Mouse (Mus musculus) adrenal gland, postnatal 10 days (tissue): ENCODE data around the gene Rbms3. TPM values are rescaled to one million over a fixed set of nuclear protein-coding genes. Genes with fewer than 3 reads are reported as not detected.

Experiments used
- DNase-seq: peaks from one replicate; pipeline ENCODE4 v3.0.0; 2021; ENCODE audit warnings: mixed read lengths
- total RNA-seq, 2 experiments: library from RNA; stranded (reverse); gene quantifications; 2 replicates each; pipeline ENCODE4 v1.2.3; 2021

The Rbms3 gene
- total RNA-seq, 2 experiments from 2014 or later = 26.0 to 36.4 TPM

GRCm38 (mm10) chr9:117251521-117252368 is 378.0 kb downstream of the Rbms3 start:
- DNase-seq = peak; percentile 51

DNA sequence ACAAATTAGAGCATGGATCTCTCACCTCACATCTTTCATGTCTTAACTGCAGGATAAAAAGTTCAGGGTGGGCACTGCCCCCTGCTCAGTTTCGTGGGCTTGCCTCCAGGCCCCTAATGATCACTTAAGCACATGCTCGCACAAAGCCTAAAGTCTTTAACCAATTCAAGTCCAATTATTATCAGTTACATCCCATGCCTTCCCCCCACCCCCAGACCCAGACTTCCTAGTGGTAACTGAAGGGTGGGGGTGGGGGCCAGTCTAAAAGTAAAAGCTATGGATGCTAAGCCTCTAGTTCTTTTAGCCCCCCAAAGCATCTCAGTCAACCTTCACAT is 378.9 kb downstream of the Rbms3 start:
- DNase-seq = no peak

- peak; percentile 19 for DNase-seq
Measured at GRCm38 (mm10) chr9:117250036-117250830, 379.5 kb downstream of the Rbms3 start.

DNA sequence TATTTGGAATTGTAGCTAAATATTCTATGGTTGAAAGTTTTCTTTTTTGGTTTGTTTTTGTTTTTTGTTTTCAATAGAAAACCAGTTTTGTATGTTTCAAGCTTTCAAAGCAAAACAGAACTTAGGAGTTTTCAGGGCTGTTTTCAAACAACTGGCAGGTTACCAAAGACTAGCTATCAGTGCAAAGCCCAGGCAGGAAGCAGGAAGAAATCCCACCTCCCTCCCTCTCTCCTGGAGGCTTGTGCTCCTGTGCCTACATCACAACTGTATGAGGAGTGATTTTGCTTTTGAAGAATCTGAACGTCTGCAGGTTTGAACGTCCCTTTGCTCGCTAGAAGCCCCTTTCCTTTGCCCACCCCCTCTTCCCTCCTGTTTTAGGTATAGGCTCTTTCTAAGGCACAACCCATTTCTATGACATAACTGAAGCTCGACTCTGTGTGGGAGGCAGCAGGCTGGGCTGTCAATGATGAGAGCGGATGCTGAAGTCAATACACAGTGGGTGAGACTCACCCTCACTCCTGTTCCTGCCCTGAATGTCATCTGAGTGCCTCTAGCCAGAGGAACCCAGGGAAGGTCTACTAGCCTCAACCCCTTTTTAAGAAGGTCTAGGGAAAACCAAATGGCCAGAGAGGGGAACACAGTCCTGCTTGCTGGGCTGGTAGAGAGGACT is 382.3 kb downstream of the Rbms3 start:
- no peak for DNase-seq

DNA sequence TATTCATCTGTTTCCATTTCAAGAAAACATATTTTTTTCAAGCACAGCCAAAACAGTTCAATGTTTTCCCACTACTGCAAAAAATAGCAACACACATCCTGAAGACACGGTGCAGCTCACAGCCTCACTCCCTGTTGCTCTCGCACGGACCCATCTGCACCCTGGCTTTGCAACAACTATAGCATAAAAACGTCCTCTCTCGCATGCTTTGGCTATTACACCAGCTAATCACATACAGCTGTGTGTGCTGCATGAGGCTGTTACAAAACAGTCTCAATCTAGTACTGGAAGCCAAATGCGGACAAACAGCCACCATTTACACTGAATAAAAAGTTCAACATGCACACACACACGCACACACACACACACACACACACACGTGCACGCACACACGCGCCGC is 383.5 kb downstream of the Rbms3 start:
- no peak for DNase-seq

DNA sequence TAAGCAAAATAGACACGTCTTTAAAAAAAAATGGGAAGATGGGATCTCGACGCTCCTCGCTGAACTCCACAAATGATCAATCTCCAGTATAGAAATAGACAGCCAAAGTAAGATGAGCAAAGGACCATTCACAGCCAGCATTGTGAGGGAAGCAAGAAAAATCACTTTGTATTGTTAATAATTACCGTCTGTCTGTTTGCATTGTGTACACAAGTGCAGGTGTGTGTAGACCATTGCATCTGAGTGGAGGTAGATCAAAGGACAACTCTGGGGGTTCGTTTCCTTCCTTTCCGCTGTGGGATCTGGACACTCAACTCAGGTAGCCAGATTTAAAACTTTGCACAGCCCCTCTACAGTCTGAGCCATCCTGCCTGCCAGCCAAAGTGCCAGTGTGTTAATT is 386.3 kb downstream of the Rbms3 start:
- DNase-seq = no peak

DNA sequence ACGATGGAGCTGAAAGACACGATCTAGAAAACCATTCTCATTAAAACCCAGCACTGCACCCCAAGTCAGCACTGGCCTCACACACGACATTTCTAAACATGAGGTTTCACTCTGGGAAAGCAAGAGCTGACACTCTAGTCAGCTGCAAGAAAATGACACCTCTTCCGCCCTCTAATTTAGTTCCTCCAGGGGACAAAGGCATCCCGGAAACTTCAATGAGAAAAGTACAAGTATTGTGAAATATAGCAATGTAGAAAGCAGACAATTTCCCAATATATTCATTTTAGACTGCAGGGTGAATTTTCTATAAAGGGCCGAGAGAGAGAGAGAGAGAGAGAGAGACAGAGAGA is 395.0 kb downstream of the Rbms3 start:
- DNase-seq = no peak

- DNase-seq = no peak
Measured at GRCm38 (mm10) chr9:117234065-117234725, 395.5 kb downstream of the Rbms3 start.

DNA sequence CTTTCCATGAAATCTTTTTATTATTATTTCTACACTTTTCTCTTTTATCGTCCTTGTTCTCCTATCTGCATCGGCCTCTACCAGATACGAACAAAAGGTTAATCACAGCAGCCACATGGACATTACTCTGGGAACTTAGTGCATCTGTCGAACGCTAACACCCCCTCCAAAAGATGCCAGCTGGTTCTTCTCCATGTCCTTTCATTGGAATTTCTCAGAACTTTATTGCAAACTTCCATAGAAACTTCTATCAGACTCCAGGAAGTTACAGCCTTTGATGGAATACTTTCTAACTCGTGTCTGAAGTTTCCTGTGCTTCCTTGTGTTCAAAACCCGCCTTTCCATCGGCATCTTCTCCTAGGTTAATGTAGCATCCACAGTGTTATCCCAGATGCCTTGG is 407.0 kb downstream of the Rbms3 start:
- DNase-seq = no peak

- DNase-seq = peak; percentile 27
Measured at GRCm38 (mm10) chr9:117221481-117221880, 408.2 kb downstream of the Rbms3 start.

DNA sequence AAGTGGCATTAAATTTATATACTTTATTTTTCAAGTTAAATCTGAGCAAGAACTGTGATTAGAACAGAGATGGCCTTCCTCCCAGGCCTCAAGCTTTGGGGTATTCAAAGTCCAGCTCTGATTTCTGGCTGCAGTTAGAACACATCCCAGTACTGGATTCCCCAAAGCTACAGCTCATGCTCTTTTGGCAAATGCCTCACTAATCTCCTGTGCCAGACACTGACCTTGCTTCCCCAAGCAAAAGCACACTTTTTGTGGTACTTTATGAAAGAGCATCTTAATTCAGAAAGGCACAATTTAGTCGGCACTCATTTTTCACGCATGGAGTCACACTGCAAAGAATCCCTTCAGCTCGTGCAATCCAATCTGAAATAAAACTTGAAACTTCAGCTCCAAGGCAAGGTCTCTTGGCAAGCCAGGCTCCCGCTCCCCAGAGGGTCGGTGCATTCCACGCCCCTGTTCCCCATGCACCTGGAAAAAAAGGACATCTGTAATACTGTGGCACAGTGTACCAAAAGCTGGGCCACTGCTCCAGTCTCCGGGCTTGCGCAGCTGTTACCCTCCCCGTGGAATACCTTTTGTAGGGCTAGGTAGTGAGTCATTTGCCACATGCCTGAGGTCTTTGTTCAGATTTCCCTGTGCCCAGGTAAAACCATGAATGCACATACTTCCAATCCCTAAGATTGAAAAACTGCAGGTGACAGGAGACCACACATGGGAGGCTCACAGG is 413.5 kb downstream of the Rbms3 start:
- DNase-seq = no peak

DNA sequence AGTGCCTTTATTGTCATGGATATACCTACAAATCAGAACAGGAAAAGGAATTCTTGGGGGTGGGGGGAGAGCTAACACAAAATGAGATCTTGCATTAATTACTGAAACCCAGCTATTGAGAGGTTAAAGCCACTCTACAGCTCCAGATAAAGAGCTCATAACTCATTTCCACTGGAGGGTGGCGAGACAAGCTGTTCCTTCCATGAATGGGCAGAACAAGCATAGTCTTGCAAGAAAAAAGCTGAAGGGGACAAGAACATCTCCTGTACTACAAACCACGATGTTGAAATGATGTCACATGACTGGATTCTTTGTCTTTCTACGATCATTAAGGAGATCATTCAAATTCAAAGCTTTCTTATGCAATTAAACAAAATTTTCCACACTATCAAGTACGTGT is 417.7 kb downstream of the Rbms3 start:
- no peak for DNase-seq

DNA sequence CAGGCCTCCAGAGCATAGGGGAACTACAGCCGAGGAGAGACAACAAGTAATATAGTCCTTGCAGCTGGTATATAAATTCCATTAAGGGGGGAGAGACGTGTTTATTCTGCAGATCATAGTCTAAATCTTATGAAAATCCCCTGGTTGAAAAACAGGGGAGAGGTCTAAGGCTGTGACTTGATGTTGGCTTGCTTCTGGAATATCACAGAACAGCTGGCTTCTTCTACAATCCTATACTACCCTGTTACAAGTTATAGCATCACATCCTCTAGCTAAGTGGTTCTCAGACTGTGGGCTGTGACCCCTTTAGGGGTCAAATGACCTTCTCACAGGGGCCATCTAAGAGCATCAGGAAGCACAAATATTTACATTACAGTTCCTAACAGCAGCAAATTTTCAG is 419.4 kb downstream of the Rbms3 start:
- no peak for DNase-seq

DNA sequence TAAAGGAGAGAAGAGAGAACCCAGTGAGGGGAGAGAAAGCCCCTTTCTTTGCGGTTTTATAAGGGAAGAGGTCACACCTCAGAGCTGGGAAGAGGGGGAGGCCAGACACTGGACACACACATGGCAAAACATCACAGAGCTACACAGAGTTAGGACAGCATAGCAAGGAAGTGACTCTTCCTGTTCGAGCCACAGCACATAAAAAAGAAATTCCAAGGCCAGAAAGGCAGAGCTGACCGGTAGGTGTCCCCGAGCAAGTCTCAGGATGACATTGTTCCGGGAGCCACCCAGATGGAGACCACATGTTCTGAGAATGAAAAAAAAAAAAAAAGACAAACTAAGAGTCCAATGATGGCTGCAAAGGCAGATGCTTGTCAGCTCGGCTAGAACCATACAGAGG is 424.3 kb downstream of the Rbms3 start:
- no peak for DNase-seq

GRCm38 (mm10) chr9:117200067-117200658 is 429.6 kb downstream of the Rbms3 start:
- DNase-seq = no peak

- no peak for DNase-seq
Measured at GRCm38 (mm10) chr9:117197531-117197930, 432.2 kb downstream of the Rbms3 start.

- peak; percentile 66 for DNase-seq
Measured at GRCm38 (mm10) chr9:117192565-117193540, 436.9 kb downstream of the Rbms3 start.

DNA sequence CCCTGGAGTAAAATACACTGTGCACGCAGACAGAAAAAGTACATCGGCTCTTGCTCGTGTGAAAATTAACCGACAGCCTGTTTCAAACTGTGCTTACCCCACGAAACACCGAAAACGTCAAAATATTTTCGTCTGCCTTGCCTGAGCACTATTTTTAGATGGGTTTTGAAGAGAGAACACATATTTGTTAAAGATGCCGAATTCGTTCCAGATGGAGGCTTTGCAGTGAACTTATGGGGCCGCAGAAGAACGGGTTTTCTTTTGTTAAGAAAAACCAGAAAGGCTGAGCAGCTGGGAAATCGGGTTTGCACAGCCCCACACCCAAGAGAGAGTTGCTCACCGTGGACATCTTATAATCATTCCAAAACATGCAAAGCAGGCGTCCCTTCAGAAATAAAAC is 437.6 kb downstream of the Rbms3 start:
- DNase-seq = no peak

GRCm38 (mm10) chr9:117188406-117188805 is 441.3 kb downstream of the Rbms3 start:
- DNase-seq = no peak
